Mouse (Mus musculus) cerebellum, adult 11 months (tissue): ENCODE measurements at regions not wholly inside any gene's neighbourhood (a gene's known extent, or its start where the extent isn't known, plus 50 kb on each side); places are given as distances from the start of the nearest gene placed in this dataset.

Experiments
- DNase-seq: peaks from one replicate; pipeline ENCODE4 v3.0.0; 2022

DNA sequence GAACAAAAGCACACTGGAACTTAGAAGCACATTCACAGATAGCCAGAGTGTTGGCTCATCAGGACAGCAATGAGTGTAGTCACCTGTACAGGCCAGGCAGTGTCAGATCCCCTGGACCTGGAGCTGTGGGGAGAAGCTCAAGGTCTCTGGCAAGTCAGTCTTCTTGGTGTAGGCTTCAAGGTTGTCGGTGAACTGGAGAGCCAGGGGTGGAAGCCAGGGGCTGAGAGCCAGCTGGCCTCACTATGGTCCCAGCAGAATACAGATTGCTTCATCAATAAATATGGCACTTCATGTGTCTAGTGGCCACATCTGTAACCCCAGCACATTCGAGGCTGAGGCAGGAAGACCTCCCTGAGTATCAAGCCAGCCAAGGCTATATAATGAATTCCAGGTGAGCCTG, 101.0 kb upstream of the Tgfbr2 start:
- no peak for DNase-seq

- no peak for DNase-seq
These were observed 97.3 kb upstream of the Tgfbr2 start for GRCm38 (mm10) chr9:116272446-116272845.

GRCm38 (mm10) chr9:116270417-116270828, 95.3 kb upstream of the Tgfbr2 start:
- DNase-seq, result no peak

DNA sequence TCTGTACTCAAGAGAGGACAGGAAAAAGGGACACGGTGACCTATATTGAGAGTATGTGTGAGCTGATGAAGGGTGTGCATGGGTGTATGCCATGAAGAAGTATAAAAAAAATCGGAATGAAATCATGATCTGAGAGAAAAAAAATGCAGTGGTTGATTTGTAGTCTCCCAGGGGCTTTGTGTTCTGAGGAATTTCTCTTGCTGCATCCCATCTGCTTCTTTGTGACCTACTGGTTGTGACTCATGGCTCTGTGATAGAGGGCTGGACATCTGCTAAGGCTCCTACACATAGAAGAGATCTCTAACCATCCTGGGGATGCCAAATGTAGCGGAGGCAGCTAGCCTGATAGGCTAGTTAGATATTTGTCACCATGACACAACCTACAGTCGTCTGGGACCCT, 92.3 kb upstream of the Tgfbr2 start:
- DNase-seq, result no peak

DNA sequence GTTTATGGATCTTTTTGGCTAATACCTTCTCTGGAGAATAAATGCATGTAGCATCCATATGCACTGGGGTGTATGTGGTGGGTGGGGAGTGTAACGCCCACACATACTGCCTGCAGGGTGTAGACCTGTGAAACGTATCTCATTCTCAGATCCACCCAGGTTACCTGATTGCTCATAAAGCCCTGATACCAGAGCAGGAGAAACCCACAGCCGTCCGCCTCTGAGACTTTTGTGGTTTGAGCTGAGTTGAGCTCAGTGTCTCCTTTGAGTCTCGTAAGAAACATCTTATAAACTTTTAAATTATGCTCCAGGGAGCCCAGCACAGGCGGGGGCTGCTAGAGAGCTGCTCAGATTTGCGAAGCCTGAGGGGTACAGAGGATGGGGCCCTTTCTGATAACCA, 88.7 kb upstream of the Tgfbr2 start:
- no peak for DNase-seq

GRCm38 (mm10) chr9:116259569-116259968, 84.4 kb upstream of the Tgfbr2 start:
- no peak for DNase-seq

GRCm38 (mm10) chr9:116253546-116253945, 78.4 kb upstream of the Tgfbr2 start:
- DNase-seq, result no peak

- DNase-seq, result no peak
These were observed 77.6 kb upstream of the Tgfbr2 start for GRCm38 (mm10) chr9:116252788-116253187.

- DNase-seq, result no peak
These were observed 74.6 kb upstream of the Tgfbr2 start for GRCm38 (mm10) chr9:116249791-116250190.

- DNase-seq, result no peak
These were observed 70.0 kb upstream of the Tgfbr2 start for GRCm38 (mm10) chr9:116245136-116245535.

DNA sequence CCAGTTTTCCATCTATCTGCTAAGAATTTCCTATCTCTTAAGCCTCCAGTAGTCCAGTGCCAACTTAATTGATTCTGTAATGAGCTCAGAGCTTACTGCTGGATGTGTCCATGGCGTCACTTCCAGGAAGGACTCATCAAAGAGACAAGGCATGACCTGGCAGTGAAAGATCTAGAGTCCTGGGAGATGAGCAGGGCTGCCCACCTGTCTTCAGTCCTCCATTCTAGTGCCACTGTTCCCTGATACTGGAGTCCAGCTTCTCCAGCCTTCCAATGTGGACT, 69.4 kb upstream of the Tgfbr2 start:
- DNase-seq, result no peak

DNA sequence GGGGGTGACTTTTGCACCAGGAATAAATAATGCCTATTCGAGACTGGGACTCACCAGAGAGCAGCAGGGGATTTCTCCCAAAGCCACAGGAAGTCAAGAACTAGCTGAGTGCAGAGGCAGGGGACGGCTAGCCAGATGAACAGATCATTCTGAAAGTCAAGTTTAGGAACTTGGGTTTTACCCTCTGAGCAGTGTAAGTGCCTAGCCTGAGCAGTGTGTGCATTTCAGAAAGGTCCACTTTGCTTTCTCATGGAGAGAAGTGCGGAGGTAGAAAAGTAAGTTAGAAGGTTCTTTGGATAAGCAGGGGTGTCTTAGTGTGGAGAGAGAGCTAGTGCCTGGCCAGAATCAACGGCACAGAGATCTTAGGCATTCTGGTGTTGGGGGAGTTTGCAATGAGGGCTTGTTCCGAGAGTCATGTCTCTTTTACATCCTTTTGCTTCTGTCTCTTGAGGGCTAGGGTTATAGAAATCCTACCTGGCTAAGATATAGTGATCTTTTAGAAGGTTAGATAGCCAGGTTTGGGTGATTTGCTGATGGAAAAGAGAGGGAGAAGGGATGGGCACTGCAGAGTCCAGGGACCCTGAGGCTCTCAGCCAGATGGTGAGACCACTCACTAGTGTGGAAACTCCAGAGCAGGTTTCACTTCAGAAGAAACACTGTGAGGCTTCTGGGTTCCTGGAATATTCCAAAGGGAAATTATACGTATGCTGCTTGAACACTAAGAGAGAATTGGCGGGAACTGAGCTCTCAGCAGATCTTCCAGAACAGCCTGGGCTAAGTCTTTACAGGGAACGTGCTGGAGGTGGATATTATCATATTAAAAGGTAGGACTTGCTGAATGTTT, 68.8 kb upstream of the Tgfbr2 start:
- no peak for DNase-seq

DNA sequence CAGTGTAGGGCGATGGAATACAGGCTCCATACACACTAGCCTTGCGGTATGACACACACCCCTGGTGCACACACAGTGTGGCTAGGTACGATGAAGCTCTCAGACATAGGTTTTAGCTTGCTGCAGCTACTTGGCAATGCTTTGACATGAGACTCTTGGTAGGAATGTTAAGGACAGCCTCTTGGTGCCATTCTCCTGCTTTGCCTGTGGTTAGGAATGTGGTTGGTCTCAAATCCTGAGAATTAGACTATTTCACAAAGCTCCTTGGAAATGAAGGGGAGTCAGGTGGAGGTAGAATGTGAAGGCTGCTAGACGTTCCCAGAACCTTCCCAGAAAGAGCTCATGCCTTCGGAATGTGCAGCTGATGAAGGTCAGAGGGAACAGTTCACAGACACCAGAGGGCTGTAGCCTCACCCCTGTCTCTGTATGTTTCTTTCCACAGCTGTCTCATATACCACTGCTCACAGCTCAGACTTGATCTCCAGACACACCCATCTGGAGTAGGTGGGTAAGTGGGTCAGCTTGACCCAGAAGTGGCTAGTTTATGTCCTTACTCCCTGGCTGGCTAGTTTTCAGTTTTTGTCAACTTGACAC, 66.9 kb upstream of the Tgfbr2 start:
- no peak for DNase-seq

DNA sequence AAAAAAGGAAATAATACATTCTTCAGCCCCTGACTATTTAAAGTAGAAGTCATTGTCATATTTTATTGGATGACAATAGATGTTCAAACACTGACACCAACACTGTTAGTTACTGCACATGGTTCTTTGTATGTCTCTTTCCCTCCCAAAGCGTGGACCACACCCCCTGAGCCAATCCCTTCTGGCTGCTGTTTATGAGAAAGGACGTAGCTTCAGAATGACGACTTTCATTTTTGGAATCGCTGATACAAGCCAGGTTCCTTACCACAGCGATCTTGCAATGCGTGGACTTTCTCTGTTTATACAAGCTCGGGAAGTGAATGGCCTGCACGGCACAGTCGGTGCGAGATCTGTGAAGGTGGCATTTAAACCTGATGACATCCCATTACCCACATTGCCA, 66.1 kb upstream of the Tgfbr2 start:
- no peak for DNase-seq

GRCm38 (mm10) chr9:116236836-116237235, 61.7 kb upstream of the Tgfbr2 start:
- no peak for DNase-seq

GRCm38 (mm10) chr9:116234170-116234569, 59.0 kb upstream of the Tgfbr2 start:
- DNase-seq, result no peak

DNA sequence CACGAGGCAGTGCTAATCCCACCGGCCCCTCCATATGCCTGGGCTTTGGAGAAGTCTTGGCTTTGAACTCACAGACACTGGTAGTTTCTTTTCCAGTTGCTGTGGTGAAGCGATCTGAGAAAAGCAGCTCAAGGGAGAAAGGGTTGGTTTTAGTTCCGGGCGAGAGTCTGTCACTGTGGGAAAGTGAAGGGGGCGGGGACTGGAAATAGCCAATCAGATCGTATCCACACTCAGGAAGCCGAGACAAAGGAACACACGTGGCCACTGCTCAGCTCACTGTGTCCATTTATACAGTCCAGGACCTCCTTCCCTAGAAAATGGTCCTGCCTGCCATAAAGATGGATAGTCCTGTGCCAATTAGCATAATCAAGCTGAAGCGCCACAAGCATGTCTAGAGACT, 57.2 kb upstream of the Tgfbr2 start:
- DNase-seq, result no peak

DNA sequence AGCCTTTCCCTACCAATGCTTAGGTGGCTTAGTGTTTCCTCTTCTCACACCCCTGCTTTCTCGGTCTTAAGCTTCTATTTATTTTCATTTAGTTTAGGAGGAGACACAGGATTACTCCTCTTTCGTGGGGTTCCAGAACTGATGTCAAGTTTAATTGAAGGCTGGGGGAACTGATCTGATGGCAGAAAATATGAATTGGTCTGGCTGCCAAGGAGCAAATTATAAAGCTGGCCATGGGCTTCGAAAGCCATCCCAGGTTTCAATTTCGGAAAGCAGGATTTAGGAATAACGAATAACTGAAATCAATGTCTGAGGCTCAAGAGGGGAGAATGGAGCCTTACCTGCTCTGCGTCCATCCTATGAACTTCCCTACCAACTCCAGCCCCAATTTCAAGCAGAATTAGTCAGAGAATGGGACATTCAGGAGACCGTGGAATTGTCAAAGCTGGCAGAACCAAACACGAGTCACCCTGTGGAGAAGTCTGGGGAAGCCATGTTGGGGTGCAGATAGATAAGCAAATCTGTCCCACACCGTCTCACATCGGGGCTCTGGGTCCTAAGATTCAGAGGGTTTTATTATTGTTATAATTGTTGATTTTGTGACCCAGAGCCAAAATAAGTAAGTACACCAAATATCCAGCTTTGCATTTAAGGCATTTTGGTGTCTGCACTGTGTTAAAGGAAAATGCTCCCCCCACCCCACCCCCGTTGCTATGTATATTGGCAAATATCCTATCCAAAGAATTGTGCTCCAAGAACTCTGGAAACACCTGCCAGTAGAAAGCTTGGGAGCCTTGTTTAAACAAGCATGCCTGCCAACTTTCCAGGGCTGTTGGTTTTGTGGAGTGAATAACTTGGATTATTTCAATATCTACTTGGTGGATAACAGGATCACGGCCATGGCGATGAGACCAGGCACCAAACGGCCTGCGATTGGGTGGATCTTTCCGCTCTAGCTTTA, 56.5 kb upstream of the Tgfbr2 start:
- no peak for DNase-seq

DNA sequence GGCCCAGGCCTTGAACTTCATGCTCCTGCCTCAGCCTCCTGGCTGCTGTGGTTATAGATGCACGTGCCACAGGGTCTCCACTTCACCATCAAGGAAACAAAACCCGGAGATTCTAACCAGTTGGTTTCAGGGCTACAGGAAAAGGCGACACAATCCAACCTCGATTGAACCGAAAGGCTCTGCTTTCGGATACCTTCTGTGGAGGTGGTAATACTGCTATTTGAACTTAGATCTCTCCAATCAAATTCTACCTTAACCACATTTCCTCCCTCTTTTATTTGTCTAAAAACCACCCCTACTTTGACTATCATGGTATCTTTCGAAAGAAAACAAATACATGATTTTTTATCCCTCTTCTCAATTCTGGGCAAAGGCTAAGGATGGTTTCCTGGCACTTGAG, 55.2 kb upstream of the Tgfbr2 start:
- DNase-seq, result no peak

GRCm38 (mm10) chr9:116228443-116228842, 53.3 kb upstream of the Tgfbr2 start:
- no peak for DNase-seq

DNA sequence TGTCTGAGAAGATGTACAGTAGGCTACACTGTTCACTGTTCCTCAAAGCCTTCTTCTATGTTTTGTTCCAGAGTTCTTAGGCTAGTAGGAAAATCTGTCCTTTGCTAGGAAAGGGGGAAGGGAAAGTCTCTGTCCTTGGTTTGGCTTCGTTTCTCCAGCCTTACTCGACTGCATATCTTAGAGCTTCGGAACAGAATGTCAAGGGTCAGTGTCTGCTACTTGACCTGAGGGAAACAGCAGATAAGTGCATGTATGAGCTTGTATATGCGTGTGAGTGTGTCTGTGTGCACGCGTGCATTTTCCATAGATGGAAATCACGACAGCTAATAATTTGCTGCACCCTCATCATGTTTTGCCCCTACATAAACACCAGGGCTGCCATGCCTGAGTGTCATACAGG, 52.6 kb upstream of the Tgfbr2 start:
- DNase-seq, result no peak
